Mouse (Mus musculus): ENCODE measurements around the gene Rnf135. TPM values are rescaled to one million over a fixed set of nuclear protein-coding genes. Genes with fewer than 3 reads are reported as not detected.
"Not testable (repeated sequence)": the region's sequence is repeated elsewhere in the genome, so short reads cannot be mapped to it uniquely, and the experiment has no call there.

Rnf135 gene
- polyA plus RNA-seq, 1 experiment from 2014 or later, result 2.0 TPM

DNA sequence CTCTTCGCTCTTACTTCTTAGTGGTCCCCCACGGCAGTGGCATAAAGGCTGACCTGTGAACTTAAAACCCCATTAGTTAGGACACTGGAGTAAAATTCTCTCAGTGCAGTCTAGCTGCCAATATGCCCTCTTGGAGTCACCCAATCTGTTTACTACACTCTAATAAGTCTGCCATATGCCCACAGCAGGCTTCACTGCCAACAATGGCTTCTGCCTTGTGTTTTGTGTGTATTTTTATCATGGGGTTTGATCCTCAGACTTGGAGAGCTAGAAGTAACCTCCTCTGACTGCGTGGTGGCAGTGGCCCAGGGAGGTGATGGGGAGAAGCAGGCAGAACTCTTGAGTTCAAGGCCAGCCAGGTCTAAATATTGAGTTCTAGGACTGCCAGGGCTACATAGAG lies 20.4 kb downstream of the Rnf135 start:
- no peak overlapping the region for H3K27ac ChIP-seq (ENCODE audit: low read depth, low read length)
- no peak overlapping the region for H3K4me2 ChIP-seq (ENCODE audit: low read depth, low read length)
- ATAC-seq (ENCODE audit: low read depth), result no peak
- no peaks in the 10 kb centered on the region for H3K36me3 ChIP-seq (ENCODE audit: control insufficient read depth, insufficient read depth, low read length)
- H3K27me3 ChIP-seq (ENCODE audit: control insufficient read depth, insufficient read depth, low read length), result no peaks in the 10 kb centered on the region
- no peak overlapping the region for H3K9ac ChIP-seq (replicated peaks; ENCODE audit: low read depth, low read length)
- H3K9me3 ChIP-seq (ENCODE audit: control insufficient read depth, low read length), result no peaks in the 10 kb centered on the region
- no peaks in the 10 kb centered on the region for H3K4me1 ChIP-seq (ENCODE audit: control insufficient read depth, insufficient read depth, low read length)
- 77% methylated on average over 3 of the region's 3 CpGs for WGBS
- H3K4me3 ChIP-seq (ENCODE audit: low read depth, low read length), result no peak overlapping the region

DNA sequence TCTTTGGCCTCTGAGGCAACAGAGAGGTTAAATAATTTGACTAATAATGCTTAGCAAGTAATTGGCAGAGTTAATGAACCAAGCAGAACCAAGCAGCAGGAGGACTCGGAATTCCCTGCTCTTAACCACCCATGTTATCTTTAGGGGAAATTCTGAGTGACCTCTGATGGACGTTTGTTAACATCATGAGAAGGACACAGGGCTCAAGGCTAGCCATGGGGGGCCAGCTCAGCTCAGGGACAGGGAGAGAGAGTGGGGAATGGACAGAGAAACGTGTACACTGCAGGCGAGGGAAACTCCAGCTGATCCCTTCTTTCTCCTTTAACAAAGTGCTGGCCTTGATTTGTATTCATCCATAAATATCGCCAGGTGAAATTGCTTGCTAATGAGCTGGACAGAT lies 21.3 kb downstream of the Rnf135 start:
- Histone ChIP-seq H3K9me3 (ENCODE audit: control insufficient read depth, low read length) (no peaks in the 10 kb centered on the region), H3K27me3 (ENCODE audit: control insufficient read depth, insufficient read depth, low read length) (no peaks in the 10 kb centered on the region), H3K4me3 (ENCODE audit: low read depth, low read length) (no peak overlapping the region), H3K9ac (replicated peaks; ENCODE audit: low read depth, low read length) (no peak overlapping the region), H3K36me3 (ENCODE audit: control insufficient read depth, insufficient read depth, low read length) (no peaks in the 10 kb centered on the region), H3K4me1 (ENCODE audit: control insufficient read depth, insufficient read depth, low read length) (peaks cover 2% of the 10 kb centered on the region), H3K4me2 (ENCODE audit: low read depth, low read length) (no peak overlapping the region), H3K27ac (ENCODE audit: low read depth, low read length) (no peak overlapping the region)
- WGBS, result 41% methylated on average over 5 of the region's 5 CpGs
- no peak for ATAC-seq (ENCODE audit: low read depth)

DNA sequence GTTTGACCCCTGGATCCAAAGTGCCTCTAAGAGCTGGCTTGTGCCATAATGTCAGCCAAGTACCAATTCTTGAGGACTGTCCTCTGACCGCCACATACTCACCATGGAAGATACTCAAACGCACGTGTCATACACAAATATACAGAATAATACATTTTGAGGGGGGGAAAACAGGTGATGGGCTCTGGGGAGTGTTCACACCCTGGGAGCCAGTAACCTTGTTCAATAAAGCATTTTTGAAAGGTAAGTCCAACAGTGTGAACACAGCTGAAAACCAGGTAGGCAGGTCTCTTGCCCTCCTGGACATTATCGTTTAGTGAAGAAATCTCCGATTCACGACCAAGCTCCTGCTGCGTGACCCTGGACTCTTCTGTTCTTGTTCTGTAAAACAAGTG lies 24.8 kb downstream of the Rnf135 start:
- H3K27ac ChIP-seq (ENCODE audit: low read depth, low read length), result no peak overlapping the region
- no peak overlapping the region for H3K4me3 ChIP-seq (ENCODE audit: low read depth, low read length)
- no peaks in the 10 kb centered on the region for H3K27me3 ChIP-seq (ENCODE audit: control insufficient read depth, insufficient read depth, low read length)
- H3K36me3 ChIP-seq (ENCODE audit: control insufficient read depth, insufficient read depth, low read length), result no peaks in the 10 kb centered on the region
- 40% methylated on average over 7 of the region's 7 CpGs for WGBS
- H3K4me1 ChIP-seq (ENCODE audit: control insufficient read depth, insufficient read depth, low read length), result peaks cover 8% of the 10 kb centered on the region
- H3K9ac ChIP-seq (replicated peaks; ENCODE audit: low read depth, low read length), result no peak overlapping the region
- no peak overlapping the region for H3K4me2 ChIP-seq (ENCODE audit: low read depth, low read length)
- peak; percentile 35; the same call in 1 of the 2 replicates for ATAC-seq (ENCODE audit: low read depth)
- H3K9me3 ChIP-seq (ENCODE audit: control insufficient read depth, low read length), result no peaks in the 10 kb centered on the region

DNA sequence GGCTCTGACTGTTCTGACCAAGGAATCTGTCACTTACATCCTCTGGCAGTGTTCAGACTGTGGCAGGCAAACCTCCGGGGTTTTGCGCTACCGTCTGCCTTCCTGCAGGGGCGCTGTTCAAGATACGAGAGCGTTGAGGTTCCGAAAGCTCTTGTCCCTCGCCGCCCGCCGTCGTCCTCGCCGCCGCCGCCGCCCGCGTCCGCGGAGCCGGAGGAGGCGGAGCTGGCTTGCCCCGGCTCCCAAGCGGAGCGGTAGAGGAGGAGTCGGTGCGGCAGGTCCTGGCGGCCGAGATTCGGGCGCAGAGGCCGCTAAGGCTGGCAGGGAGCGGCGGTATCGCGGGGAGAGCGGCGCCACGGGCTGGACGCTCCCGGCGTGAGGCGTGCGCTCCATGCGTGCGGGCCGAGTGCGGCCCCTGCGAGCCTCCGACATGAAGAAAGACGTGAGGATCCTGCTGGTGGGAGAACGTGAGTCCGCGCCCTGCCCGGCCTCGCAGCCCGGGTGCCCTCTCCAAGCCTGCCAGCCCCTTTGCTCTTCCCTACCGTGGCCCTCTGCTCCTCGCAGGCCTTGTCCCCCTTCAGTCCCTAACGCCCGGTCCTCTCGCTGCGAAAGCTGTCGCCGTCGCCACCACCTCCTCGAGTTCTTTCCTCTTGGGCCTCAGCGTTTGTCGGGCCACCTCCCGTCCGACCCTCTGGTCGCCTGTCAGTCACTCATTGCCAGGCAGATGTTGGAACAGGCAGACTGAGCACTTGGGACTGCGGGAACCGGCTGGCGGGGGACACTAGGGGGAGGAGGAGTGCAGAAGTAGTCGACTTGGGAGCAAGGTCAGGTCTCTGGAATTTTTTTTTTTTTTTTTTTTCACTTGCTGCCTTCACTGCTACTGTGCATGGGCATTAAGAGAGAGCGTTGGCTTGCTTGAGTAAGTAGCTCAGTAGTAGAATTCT lies 25.5 kb downstream of the Rnf135 start, which contains the start of gene Rhot1:
Rhot1 (plus strand) TSS at position 160 of the 941 bp plus-strand sequence.
- peak within 1 kb of the TSS; percentile 65 for H3K4me2 ChIP-seq (ENCODE audit: low read depth, low read length)
- ATAC-seq (ENCODE audit: low read depth), result peak; percentile 95
- H3K4me1 ChIP-seq (ENCODE audit: control insufficient read depth, insufficient read depth, low read length), result peaks cover 8% of the 10 kb centered on the region
- WGBS, result under 1% methylated on average over 69 of the region's 78 CpGs
- H3K4me3 ChIP-seq (ENCODE audit: low read depth, low read length), result peak within 1 kb of the TSS; percentile 97
- no peaks in the 10 kb centered on the region for H3K27me3 ChIP-seq (ENCODE audit: control insufficient read depth, insufficient read depth, low read length)
- H3K9ac ChIP-seq (replicated peaks; ENCODE audit: low read depth, low read length), result peak within 1 kb of the TSS; percentile 95
- H3K9me3 ChIP-seq (ENCODE audit: control insufficient read depth, low read length), result no peaks in the 10 kb centered on the region
- H3K27ac ChIP-seq (ENCODE audit: low read depth, low read length), result peak within 1 kb of the TSS; percentile 89
- H3K36me3 ChIP-seq (ENCODE audit: control insufficient read depth, insufficient read depth, low read length), result no peaks in the 10 kb centered on the region

DNA sequence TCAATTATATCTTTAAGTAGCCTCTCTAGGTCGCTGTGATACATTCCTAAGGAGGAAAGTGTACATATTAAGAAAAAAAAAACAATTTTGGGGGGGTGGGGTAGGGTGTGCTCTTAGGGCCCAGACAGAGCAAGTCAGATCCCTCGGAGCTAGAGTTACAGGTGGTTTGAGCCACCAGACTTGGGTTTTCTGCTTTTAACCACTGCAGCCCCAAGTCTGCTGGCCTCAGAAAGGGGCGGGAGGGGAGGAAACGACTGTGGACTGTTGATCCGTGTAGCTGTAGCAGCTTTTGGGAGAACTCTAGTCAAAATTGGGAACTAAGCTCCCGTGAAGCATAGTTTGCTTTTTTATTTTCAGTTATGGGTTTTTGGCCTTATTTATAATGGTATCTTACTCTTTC lies 26.7 kb downstream of the Rnf135 start:
- Histone ChIP-seq H3K27me3 (ENCODE audit: control insufficient read depth, insufficient read depth, low read length) (no peaks in the 10 kb centered on the region), H3K9me3 (ENCODE audit: control insufficient read depth, low read length) (no peaks in the 10 kb centered on the region), H3K36me3 (ENCODE audit: control insufficient read depth, insufficient read depth, low read length) (0 out of 2 replicates have a peak, but pooled peaks cover 4% of the 10 kb centered on the region), H3K4me3 (ENCODE audit: low read depth, low read length) (peak overlapping the region; percentile 97; the same call in 1 of the 2 replicates), H3K4me1 (ENCODE audit: control insufficient read depth, insufficient read depth, low read length) (peaks cover 8% of the 10 kb centered on the region), H3K9ac (replicated peaks; ENCODE audit: low read depth, low read length) (peak overlapping the region; percentile 95; the same call in 1 of the 2 replicates), H3K27ac (ENCODE audit: low read depth, low read length) (no peak overlapping the region), H3K4me2 (ENCODE audit: low read depth, low read length) (peak overlapping the region; percentile 65)
- no peak for ATAC-seq (ENCODE audit: low read depth)
- WGBS, result 58% methylated on average over 6 of the region's 6 CpGs

DNA sequence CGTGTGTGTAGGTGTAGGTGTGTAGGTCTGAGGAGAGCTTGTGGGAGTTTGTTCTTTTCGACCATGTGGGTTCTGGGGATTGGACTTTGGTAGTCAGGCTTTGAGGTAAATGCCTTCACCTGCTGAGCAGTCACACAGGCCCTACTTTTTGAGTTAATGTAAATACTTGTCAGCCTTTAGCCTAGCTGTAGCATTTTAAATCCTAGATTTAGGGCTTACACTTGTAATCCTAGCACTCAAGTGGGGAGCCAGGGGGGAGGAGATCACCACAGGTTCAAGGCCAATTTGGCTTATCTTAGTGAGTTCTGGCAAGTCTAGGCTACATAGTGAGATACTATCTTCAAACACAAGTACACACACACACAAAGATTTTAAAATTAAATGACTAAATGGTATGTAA lies 28.6 kb downstream of the Rnf135 start:
- no peaks in the 10 kb centered on the region for H3K9me3 ChIP-seq (ENCODE audit: control insufficient read depth, low read length)
- 96% methylated on average over 2 of the region's 2 CpGs for WGBS
- H3K4me1 ChIP-seq (ENCODE audit: control insufficient read depth, insufficient read depth, low read length), result peaks cover 8% of the 10 kb centered on the region
- no peak overlapping the region for H3K4me2 ChIP-seq (ENCODE audit: low read depth, low read length)
- H3K4me3 ChIP-seq (ENCODE audit: low read depth, low read length), result no peak overlapping the region
- ATAC-seq (ENCODE audit: low read depth), result no peak
- 0 out of 2 replicates have a peak, but pooled peaks cover 4% of the 10 kb centered on the region for H3K36me3 ChIP-seq (ENCODE audit: control insufficient read depth, insufficient read depth, low read length)
- H3K27me3 ChIP-seq (ENCODE audit: control insufficient read depth, insufficient read depth, low read length), result no peaks in the 10 kb centered on the region
- no peak overlapping the region for H3K27ac ChIP-seq (ENCODE audit: low read depth, low read length)
- H3K9ac ChIP-seq (replicated peaks; ENCODE audit: low read depth, low read length), result no peak overlapping the region

DNA sequence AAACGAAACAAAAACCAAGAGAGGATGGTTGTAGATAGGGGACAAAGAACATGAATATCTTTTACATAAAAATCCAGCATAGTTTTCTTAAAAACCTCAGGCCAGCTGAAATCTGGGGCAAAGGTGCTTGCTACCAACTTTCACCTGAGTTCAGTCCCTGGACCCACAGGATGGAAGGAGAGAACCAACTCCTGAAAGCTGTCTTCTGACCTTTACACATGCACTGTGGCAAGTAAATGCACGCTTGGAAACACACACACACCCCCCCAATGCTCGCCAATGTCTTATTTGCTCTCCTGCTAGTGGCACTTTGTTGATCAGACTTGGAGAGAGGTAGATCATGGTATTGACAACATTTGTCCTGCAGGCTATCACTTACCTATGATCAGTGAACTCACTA lies 31.6 kb downstream of the Rnf135 start:
- Histone ChIP-seq H3K4me2 (ENCODE audit: low read depth, low read length) (no peak overlapping the region), H3K4me3 (ENCODE audit: low read depth, low read length) (no peak overlapping the region), H3K27me3 (ENCODE audit: control insufficient read depth, insufficient read depth, low read length) (no peaks in the 10 kb centered on the region), H3K4me1 (ENCODE audit: control insufficient read depth, insufficient read depth, low read length) (peaks cover 3% of the 10 kb centered on the region), H3K9me3 (ENCODE audit: control insufficient read depth, low read length) (no peaks in the 10 kb centered on the region), H3K27ac (ENCODE audit: low read depth, low read length) (no peak overlapping the region), H3K9ac (replicated peaks; ENCODE audit: low read depth, low read length) (no peak overlapping the region), H3K36me3 (ENCODE audit: control insufficient read depth, insufficient read depth, low read length) (0 out of 2 replicates have a peak, but pooled peaks cover 4% of the 10 kb centered on the region)
- 92% methylated on average over 3 of the region's 3 CpGs for WGBS
- ATAC-seq (ENCODE audit: low read depth), result no peak

DNA sequence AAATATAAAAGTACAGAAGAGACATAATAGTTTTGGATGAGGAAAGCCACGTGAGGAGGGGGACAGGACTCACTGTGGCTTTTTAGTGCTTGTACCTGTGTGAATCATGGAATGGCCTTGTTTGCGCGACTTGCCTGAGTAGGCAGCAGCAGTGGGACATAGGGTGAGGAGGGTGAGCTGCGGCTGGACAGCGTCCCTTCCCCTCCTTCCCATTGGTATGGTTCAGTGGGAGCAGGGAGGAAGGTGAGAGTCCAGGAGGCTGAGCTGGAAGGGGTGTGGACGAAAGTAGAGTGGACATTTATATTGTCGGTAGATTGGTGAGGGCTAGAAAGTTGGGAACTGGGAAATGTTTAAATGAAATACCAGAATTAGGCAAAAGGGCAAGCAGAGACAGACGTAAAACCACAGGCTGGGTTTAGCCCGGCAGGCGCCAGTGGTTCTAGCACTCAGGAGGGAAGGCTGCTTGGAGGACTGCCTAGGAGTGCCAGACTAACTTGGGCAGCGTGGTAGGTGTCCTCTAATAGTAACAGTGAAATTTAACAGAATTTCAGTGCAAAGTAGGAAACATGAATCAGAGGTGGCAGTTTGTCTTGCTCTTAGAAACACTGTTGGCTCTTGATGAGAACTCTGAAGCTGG lies 35.1 kb downstream of the Rnf135 start:
- Histone ChIP-seq H3K4me2 (ENCODE audit: low read depth, low read length) (no peak overlapping the region), H3K4me1 (ENCODE audit: control insufficient read depth, insufficient read depth, low read length) (no peaks in the 10 kb centered on the region), H3K36me3 (ENCODE audit: control insufficient read depth, insufficient read depth, low read length) (peaks cover 8% of the 10 kb centered on the region; the same call in 1 of the 2 replicates), H3K4me3 (ENCODE audit: low read depth, low read length) (no peak overlapping the region), H3K9me3 (ENCODE audit: control insufficient read depth, low read length) (no peaks in the 10 kb centered on the region), H3K27ac (ENCODE audit: low read depth, low read length) (no peak overlapping the region), H3K27me3 (ENCODE audit: control insufficient read depth, insufficient read depth, low read length) (no peaks in the 10 kb centered on the region), H3K9ac (replicated peaks; ENCODE audit: low read depth, low read length) (no peak overlapping the region)
- WGBS, result 88% methylated on average over 11 of the region's 11 CpGs
- no peak for ATAC-seq (ENCODE audit: low read depth)

DNA sequence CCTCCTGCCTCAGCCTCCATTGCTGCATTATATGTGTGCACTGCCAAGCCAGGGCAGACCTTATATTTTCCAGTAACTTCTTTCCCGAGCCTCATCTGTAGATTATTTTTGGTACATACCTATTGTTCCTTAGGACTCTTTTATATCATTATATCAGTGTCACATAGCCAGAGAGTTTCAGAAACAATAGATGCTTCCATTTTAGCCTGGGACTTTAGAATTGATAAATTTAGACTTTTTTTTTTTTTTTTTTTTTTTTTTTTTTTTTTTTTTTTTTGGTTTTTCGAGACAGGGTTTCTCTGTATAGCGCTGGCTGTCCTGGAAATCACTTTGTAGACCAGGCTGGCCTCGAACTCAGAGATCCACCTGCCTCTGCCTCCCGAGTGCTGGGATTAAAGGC lies 46.4 kb downstream of the Rnf135 start:
- not testable (repeated sequence) for H3K27me3 ChIP-seq (ENCODE audit: control insufficient read depth, insufficient read depth, low read length); H3K4me3 ChIP-seq (ENCODE audit: low read depth, low read length); H3K4me1 ChIP-seq (ENCODE audit: control insufficient read depth, insufficient read depth, low read length); H3K4me2 ChIP-seq (ENCODE audit: low read depth, low read length); H3K9ac ChIP-seq (replicated peaks; ENCODE audit: low read depth, low read length); H3K9me3 ChIP-seq (ENCODE audit: control insufficient read depth, low read length); H3K27ac ChIP-seq (ENCODE audit: low read depth, low read length); ATAC-seq (ENCODE audit: low read depth)
- H3K36me3 ChIP-seq (ENCODE audit: control insufficient read depth, insufficient read depth, low read length), result peaks cover 32% of the 10 kb centered on the region
- 99% methylated on average over 2 of the region's 5 CpGs for WGBS

Data from neural tube, embryonic 14.5 days (tissue).